Mouse (Mus musculus) neural tube, embryonic 12.5 days (tissue): ENCODE data around the gene Nmnat1. TPM values are rescaled to one million over a fixed set of nuclear protein-coding genes. Genes with fewer than 3 reads are reported as not detected.
A peak's percentile ranks its signal among the peaks of the same experiment; 100 is the strongest.

ENCODE experiments used
- ATAC-seq: fragments of 200-750 bp; cut with Nextera tagmentation; 2 replicates; pipeline ENCODE4 v1.8.0; 2017; ENCODE audit warnings: low read depth, mild to moderate bottlenecking, moderate TSS enrichment, moderate library complexity; ENCODE audit not compliant: low FRiP score
- H3K27ac ChIP-seq: fragments of 300-500 bp; sonication (generic); 2 replicates; pipeline ENCODE4 v1.5.1; 2016
- H3K27me3 ChIP-seq: fragments of 300-500 bp; sonication (generic); replicated peaks from 2 replicates; pipeline ENCODE4 v1.6.1; 2016; ENCODE audit warnings: mild to moderate bottlenecking
- H3K36me3 ChIP-seq: fragments of 300-500 bp; sonication (generic); 2 replicates; pipeline ENCODE4 v1.6.1; 2016; ENCODE audit warnings: mild to moderate bottlenecking
- H3K4me1 ChIP-seq: fragments of 300-500 bp; sonication (generic); 2 replicates; pipeline ENCODE4 v1.6.1; 2016
- H3K4me2 ChIP-seq: fragments of 300-500 bp; sonication (generic); replicated peaks from 2 replicates; pipeline ENCODE4 v1.6.1; 2016; ENCODE audit warnings: mild to moderate bottlenecking
- H3K4me3 ChIP-seq: fragments of 300-500 bp; sonication (generic); 2 replicates; pipeline ENCODE4 v1.5.1; 2016
- H3K9ac ChIP-seq: fragments of 300-500 bp; sonication (generic); 2 replicates; pipeline ENCODE4 v1.6.1; 2016; ENCODE audit warnings: mild to moderate bottlenecking
- H3K9me3 ChIP-seq: fragments of 300-500 bp; sonication (generic); 2 replicates; pipeline ENCODE4 v1.6.1; 2016; ENCODE audit warnings: mild to moderate bottlenecking
- WGBS: fragments of 180-500 bp; shearing (Covaris S2); methylation state at CpG from one replicate; pipeline ENCODE4 v1.1.7; 2016; 5-methylcytosine and 5-hydroxymethylcytosine counted together
- polyA plus RNA-seq: library from polyadenylated mRNA; unstranded; fragments of >200 nt; fragmentation: Nextera tagmentation; extraction: Ambion mirVana; gene quantifications from 2 replicates; pipeline ENCODE4 v1.2.1, GENCODE M21; 2016

The Nmnat1 gene
- polyA plus RNA-seq, 1 experiment from 2014 or later, result 14.0 TPM

GRCm38 (mm10) chr4:149512072-149512471, 27.1 kb upstream of the Nmnat1 start:
- ATAC-seq, result no peak
- Histone ChIP-seq H3K9ac (no peak overlapping the region), H3K36me3 (no peaks in the 10 kb centered on the region), H3K9me3 (no peaks in the 10 kb centered on the region), H3K4me2 (no peak overlapping the region), H3K27me3 (no peaks in the 10 kb centered on the region), H3K4me1 (0 out of 2 replicates have a peak, but pooled peaks cover 4% of the 10 kb centered on the region), H3K4me3 (no peak overlapping the region), H3K27ac (no peak overlapping the region)
- WGBS, result 92% methylated on average over 7 of the region's 7 CpGs

- H3K4me1 ChIP-seq, result 0 out of 2 replicates have a peak, but pooled peaks cover 4% of the 10 kb centered on the region
- 51% methylated on average over 6 of the region's 6 CpGs for WGBS
- ATAC-seq, result no peak
- H3K9me3 ChIP-seq, result no peaks in the 10 kb centered on the region
- no peak overlapping the region for H3K9ac ChIP-seq
- H3K4me3 ChIP-seq, result no peak overlapping the region
- H3K36me3 ChIP-seq, result no peaks in the 10 kb centered on the region
- H3K27me3 ChIP-seq, result no peaks in the 10 kb centered on the region
- no peak overlapping the region for H3K27ac ChIP-seq
- H3K4me2 ChIP-seq, result no peak overlapping the region
These were observed 26.2 kb upstream of the Nmnat1 start for GRCm38 (mm10) chr4:149511221-149511646.

- H3K4me1 ChIP-seq, result 0 out of 2 replicates have a peak, but pooled peaks cover 4% of the 10 kb centered on the region
- H3K4me3 ChIP-seq, result no peak overlapping the region
- no peak overlapping the region for H3K9ac ChIP-seq
- ATAC-seq, result no peak
- H3K9me3 ChIP-seq, result no peaks in the 10 kb centered on the region
- WGBS, result 85% methylated on average over 3 of the region's 3 CpGs
- H3K27ac ChIP-seq, result no peak overlapping the region
- no peaks in the 10 kb centered on the region for H3K27me3 ChIP-seq
- H3K4me2 ChIP-seq, result no peak overlapping the region
- H3K36me3 ChIP-seq, result peaks cover 3% of the 10 kb centered on the region; the same call in 1 of the 2 replicates
These were observed 21.9 kb upstream of the Nmnat1 start for GRCm38 (mm10) chr4:149506904-149507303.

GRCm38 (mm10) chr4:149505261-149505967, 20.4 kb upstream of the Nmnat1 start:
- WGBS, result 60% methylated on average over 15 of the region's 15 CpGs
- no peak for ATAC-seq
- Histone ChIP-seq H3K36me3 (peaks cover 8% of the 10 kb centered on the region; the same call in 1 of the 2 replicates), H3K4me3 (no peak overlapping the region), H3K9me3 (no peaks in the 10 kb centered on the region), H3K27me3 (no peaks in the 10 kb centered on the region), H3K4me2 (no peak overlapping the region), H3K9ac (no peak overlapping the region), H3K4me1 (no peaks in the 10 kb centered on the region), H3K27ac (no peak overlapping the region)

GRCm38 (mm10) chr4:149504858-149505257, 19.9 kb upstream of the Nmnat1 start:
- H3K27me3 ChIP-seq, result no peaks in the 10 kb centered on the region
- no peak overlapping the region for H3K4me2 ChIP-seq
- peaks cover 12% of the 10 kb centered on the region; the same call in 1 of the 2 replicates for H3K36me3 ChIP-seq
- H3K27ac ChIP-seq, result no peak overlapping the region
- WGBS, result 13% methylated on average over 3 of the region's 3 CpGs
- ATAC-seq, result no peak
- H3K9me3 ChIP-seq, result no peaks in the 10 kb centered on the region
- H3K9ac ChIP-seq, result no peak overlapping the region
- no peaks in the 10 kb centered on the region for H3K4me1 ChIP-seq
- H3K4me3 ChIP-seq, result no peak overlapping the region

- H3K9ac ChIP-seq, result no peak overlapping the region
- ATAC-seq, result no peak
These were observed 19.4 kb upstream of the Nmnat1 start for GRCm38 (mm10) chr4:149504363-149504762.

GRCm38 (mm10) chr4:149499790-149500189, 14.8 kb upstream of the Nmnat1 start:
- no peaks in the 10 kb centered on the region for H3K9me3 ChIP-seq
- no peak overlapping the region for H3K4me3 ChIP-seq
- H3K4me1 ChIP-seq, result peaks cover 10% of the 10 kb centered on the region
- 72% methylated on average over 5 of the region's 5 CpGs for WGBS
- no peak overlapping the region for H3K4me2 ChIP-seq
- H3K27me3 ChIP-seq, result no peaks in the 10 kb centered on the region
- peaks cover 44% of the 10 kb centered on the region for H3K36me3 ChIP-seq
- H3K27ac ChIP-seq, result no peak overlapping the region
- ATAC-seq, result no peak
- no peak overlapping the region for H3K9ac ChIP-seq

More at GRCm38 (mm10) chr4:149504363-149504762, 19.4 kb upstream of the Nmnat1 start:
- H3K27ac ChIP-seq, result no peak overlapping the region
- H3K4me1 ChIP-seq, result no peaks in the 10 kb centered on the region
- 77% methylated on average over 5 of the region's 5 CpGs for WGBS
- no peak overlapping the region for H3K4me3 ChIP-seq
- H3K36me3 ChIP-seq, result peaks cover 16% of the 10 kb centered on the region
- H3K4me2 ChIP-seq, result no peak overlapping the region
- H3K27me3 ChIP-seq, result no peaks in the 10 kb centered on the region
- H3K9me3 ChIP-seq, result no peaks in the 10 kb centered on the region

GRCm38 (mm10) chr4:149498901-149499300, 13.9 kb upstream of the Nmnat1 start:
- Histone ChIP-seq H3K9me3 (no peaks in the 10 kb centered on the region), H3K36me3 (peaks cover 53% of the 10 kb centered on the region), H3K27me3 (no peaks in the 10 kb centered on the region), H3K4me2 (no peak overlapping the region), H3K27ac (no peak overlapping the region), H3K9ac (no peak overlapping the region), H3K4me1 (peaks cover 10% of the 10 kb centered on the region), H3K4me3 (no peak overlapping the region)
- WGBS, result 95% methylated on average over 8 of the region's 8 CpGs
- no peak for ATAC-seq

- Histone ChIP-seq H3K9me3 (no peaks in the 10 kb centered on the region), H3K27ac (no peak overlapping the region; the same call in 1 of the 2 replicates), H3K4me3 (no peak overlapping the region), H3K27me3 (no peaks in the 10 kb centered on the region), H3K9ac (no peak overlapping the region), H3K4me2 (no peak overlapping the region), H3K36me3 (peaks cover 65% of the 10 kb centered on the region), H3K4me1 (peaks cover 10% of the 10 kb centered on the region)
- ATAC-seq, result peak; percentile 71
- WGBS, result 6% methylated on average over 2 of the region's 2 CpGs
These were observed 11.6 kb upstream of the Nmnat1 start for GRCm38 (mm10) chr4:149496612-149497011.

GRCm38 (mm10) chr4:149491151-149491550, 6.1 kb upstream of the Nmnat1 start:
- H3K27ac ChIP-seq, result no peak overlapping the region
- 98% methylated on average over 3 of the region's 3 CpGs for WGBS
- no peak overlapping the region for H3K4me2 ChIP-seq
- peaks cover 12% of the 10 kb centered on the region for H3K4me1 ChIP-seq
- H3K9me3 ChIP-seq, result no peaks in the 10 kb centered on the region
- no peak overlapping the region for H3K4me3 ChIP-seq
- no peak for ATAC-seq
- no peak overlapping the region for H3K9ac ChIP-seq
- peaks cover 81% of the 10 kb centered on the region for H3K36me3 ChIP-seq
- no peaks in the 10 kb centered on the region for H3K27me3 ChIP-seq

- WGBS, result 97% methylated on average over 14 of the region's 14 CpGs
- no peak overlapping the region for H3K9ac ChIP-seq
- no peaks in the 10 kb centered on the region for H3K9me3 ChIP-seq
- no peak for ATAC-seq
- H3K36me3 ChIP-seq, result peaks cover 69% of the 10 kb centered on the region
- H3K27ac ChIP-seq, result no peak overlapping the region
- H3K4me1 ChIP-seq, result peaks cover 9% of the 10 kb centered on the region
- H3K4me2 ChIP-seq, result no peak overlapping the region
- H3K27me3 ChIP-seq, result no peaks in the 10 kb centered on the region
- H3K4me3 ChIP-seq, result no peak overlapping the region
These were observed 4.6 kb upstream of the Nmnat1 start for GRCm38 (mm10) chr4:149489415-149490240.

GRCm38 (mm10) chr4:149487729-149488128, 2.7 kb upstream of the Nmnat1 start:
- Histone ChIP-seq H3K4me1 (peaks cover 12% of the 10 kb centered on the region), H3K27ac (no peak overlapping the region), H3K27me3 (no peaks in the 10 kb centered on the region), H3K9ac (no peak overlapping the region), H3K36me3 (peaks cover 52% of the 10 kb centered on the region), H3K4me2 (no peak overlapping the region), H3K4me3 (no peak overlapping the region), H3K9me3 (no peaks in the 10 kb centered on the region)
- WGBS, result 95% methylated on average over 12 of the region's 12 CpGs
- no peak for ATAC-seq
